Mouse (Mus musculus): ENCODE results near the gene Chst4. TPM values are rescaled to one million over a fixed set of nuclear protein-coding genes. Genes with fewer than 3 reads are reported as not detected.
"Not testable (repeated sequence)": the region's sequence is repeated elsewhere in the genome, so short reads cannot be mapped to it uniquely, and the experiment has no call there.

Gene Chst4
- polyA plus RNA-seq, 1 experiment from 2014 or later: 2.5 TPM

DNA sequence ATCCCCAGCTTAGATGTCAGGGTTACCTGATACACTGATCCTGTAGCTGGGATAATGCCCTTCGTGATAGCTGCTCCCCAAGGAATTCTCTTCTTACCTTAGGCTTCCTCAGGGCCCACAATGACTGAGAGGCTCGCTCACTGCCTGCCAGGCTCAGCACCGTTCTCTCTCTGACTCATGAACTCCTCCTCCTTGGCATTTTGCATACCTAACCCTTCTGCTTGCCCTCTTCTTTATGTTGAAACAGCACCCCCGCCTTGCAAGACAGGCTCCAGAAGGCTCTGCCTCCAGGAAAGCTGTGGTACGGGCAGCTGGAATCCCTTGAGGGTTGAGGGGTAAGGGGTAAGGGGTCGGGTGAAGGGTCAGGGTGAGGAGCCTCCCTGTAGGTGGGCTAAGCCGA is 324 bp downstream of the Chst4 start:
- 33% methylated on average over 7 of the region's 7 CpGs for WGBS
- 0 out of 2 replicates have a peak, but pooled peaks cover 3% of the 10 kb centered on the region for H3K4me1 ChIP-seq (replicated peaks)
- no peaks in the 10 kb centered on the region for H3K9me3 ChIP-seq
- no peak overlapping the region for H3K4me2 ChIP-seq (replicated peaks)
- peak; percentile 54 for ATAC-seq
- H3K9ac ChIP-seq: no peak overlapping the region
- H3K27ac ChIP-seq: no peak overlapping the region
- H3K27me3 ChIP-seq (replicated peaks): no peaks in the 10 kb centered on the region
- no peaks in the 10 kb centered on the region for H3K36me3 ChIP-seq
- no peak overlapping the region for H3K4me3 ChIP-seq (replicated peaks)

DNA sequence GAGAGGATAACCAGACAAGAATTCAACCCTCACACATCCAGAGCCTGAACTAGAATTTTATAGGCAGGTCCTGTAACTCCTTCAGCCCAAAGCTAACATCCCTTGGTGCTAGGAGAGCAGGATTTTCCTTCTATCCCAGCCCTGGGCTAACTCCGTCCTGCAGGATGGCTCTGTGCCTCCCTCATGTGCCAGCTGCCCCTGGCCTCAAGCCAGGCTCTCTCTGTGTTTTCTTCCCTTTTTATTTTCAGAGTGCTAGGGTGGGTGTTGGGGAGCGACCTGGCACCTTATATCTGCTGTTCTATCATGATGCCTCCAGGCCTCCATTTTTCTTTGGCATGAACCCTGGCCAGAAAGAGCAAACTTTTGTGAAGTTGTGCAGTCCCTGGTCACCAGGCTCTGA is 3.4 kb downstream of the Chst4 start:
- Histone ChIP-seq H3K9ac (no peak overlapping the region), H3K27ac (no peak overlapping the region), H3K9me3 (no peaks in the 10 kb centered on the region), H3K27me3 (replicated peaks) (no peaks in the 10 kb centered on the region), H3K36me3 (no peaks in the 10 kb centered on the region), H3K4me2 (replicated peaks) (no peak overlapping the region), H3K4me3 (replicated peaks) (no peak overlapping the region), H3K4me1 (replicated peaks) (0 out of 2 replicates have a peak, but pooled peaks cover 3% of the 10 kb centered on the region)
- WGBS: 67% methylated on average over 2 of the region's 2 CpGs
- no peak for ATAC-seq

DNA sequence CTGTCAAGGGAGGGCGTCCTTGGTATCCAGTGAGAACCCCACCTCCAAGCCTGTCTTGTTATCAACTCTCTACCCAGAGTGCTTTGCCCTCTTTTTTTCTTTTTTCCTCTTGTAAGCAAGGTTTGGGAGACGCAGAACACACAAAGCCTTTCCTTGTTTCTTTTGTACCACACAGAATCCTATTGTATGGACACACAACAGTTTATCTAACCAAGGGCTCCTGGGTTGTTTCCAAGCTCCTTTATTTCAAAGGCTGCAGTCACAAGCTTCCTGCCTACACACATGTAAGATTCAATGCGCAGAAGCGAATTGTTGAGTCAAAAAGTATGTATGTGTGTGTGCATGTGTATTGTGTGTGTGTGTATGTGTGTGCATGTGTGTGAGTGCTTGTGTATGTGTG is 5.2 kb downstream of the Chst4 start:
- Histone ChIP-seq H3K9me3 (no peaks in the 10 kb centered on the region), H3K36me3 (no peaks in the 10 kb centered on the region), H3K4me1 (replicated peaks) (0 out of 2 replicates have a peak, but pooled peaks cover 1% of the 10 kb centered on the region), H3K4me2 (replicated peaks) (no peak overlapping the region), H3K9ac (no peak overlapping the region), H3K27me3 (replicated peaks) (no peaks in the 10 kb centered on the region), H3K27ac (no peak overlapping the region), H3K4me3 (replicated peaks) (no peak overlapping the region)
- 67% methylated on average over 4 of the region's 4 CpGs for WGBS
- no peak for ATAC-seq

DNA sequence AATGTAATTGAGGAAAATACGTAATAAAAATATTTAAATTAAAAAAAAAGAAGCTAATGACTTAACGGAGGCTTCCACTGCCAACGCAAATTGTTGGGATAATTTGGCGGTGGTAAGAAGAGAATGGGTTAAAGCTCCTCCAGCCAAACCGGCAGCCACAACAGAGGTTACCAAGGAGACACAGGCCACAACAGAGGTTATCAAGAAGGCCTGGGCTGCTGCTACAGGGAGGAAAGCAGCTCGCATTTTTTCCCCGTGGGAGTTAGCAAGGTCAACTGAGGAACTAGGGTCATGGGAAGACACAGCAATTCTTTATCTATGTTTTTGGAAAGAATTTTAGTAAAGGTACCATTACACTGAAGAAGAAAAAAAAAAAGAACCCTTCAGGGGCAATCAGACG is 5.8 kb downstream of the Chst4 start:
- WGBS: 43% methylated on average over 8 of the region's 8 CpGs
- H3K4me1 ChIP-seq (replicated peaks); H3K36me3 ChIP-seq; H3K9ac ChIP-seq; H3K27me3 ChIP-seq (replicated peaks); ATAC-seq; H3K27ac ChIP-seq; H3K9me3 ChIP-seq; H3K4me2 ChIP-seq (replicated peaks); H3K4me3 ChIP-seq (replicated peaks): not testable (repeated sequence)

DNA sequence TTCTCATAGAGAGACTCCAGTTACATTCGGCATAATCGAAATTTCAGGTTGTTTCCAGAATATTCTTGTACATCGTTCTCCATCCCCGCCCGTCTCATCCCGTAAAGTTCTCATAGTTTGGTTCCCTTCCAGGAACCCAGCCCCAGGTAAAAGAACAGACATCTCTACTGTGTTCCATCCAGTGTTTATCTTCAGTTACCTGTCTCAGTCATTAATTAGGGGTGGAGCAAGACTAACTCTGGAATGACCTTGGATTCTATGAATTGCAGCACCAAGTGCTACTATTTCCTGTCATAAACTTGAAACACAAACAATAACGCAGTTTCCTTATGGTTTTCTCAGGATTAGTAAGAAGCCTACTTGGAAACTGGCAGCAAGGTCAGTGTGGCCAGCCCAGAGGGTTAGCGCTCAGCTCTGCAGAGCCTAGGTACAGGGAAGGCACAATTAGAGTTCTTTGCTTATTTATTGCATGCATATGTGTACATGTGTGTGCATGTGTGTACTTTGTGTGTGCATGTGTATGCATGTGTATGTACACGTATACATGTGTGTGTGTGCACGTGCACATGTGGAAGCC is 16.7 kb downstream of the Chst4 start:
- peak; percentile 82 for ATAC-seq
- 0 out of 2 replicates have a peak, but pooled peaks cover 11% of the 10 kb centered on the region for H3K4me1 ChIP-seq (replicated peaks)
- peak overlapping the region; percentile 52 for H3K27ac ChIP-seq
- H3K36me3 ChIP-seq: no peaks in the 10 kb centered on the region
- H3K9me3 ChIP-seq: no peaks in the 10 kb centered on the region
- H3K4me2 ChIP-seq (replicated peaks): 0 out of 2 replicates have a peak overlapping the region, but pooled peaks have one; percentile 3
- no peak overlapping the region for H3K4me3 ChIP-seq (replicated peaks)
- H3K27me3 ChIP-seq (replicated peaks): no peaks in the 10 kb centered on the region
- no peak overlapping the region for H3K9ac ChIP-seq
- WGBS: 63% methylated on average over 10 of the region's 10 CpGs

DNA sequence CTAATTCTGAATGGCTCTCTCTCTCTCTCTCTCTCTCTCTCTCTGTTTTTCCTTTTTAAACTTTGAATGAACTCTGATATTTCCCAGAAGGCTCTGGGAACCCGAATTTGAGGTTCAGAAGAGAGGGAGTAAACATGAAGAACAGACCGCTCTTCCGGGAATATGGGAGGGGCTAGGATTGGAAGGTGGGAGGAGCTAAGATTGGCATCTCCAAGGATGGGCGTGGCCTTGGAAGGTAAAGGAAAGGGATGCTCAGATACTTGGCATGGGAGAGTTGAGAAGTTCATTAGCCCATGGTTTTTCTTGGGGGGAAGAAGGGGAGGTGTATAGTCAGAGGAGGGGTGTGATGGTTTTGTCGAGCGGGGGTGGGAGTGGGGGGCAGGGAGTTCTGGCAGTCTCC is 17.5 kb downstream of the Chst4 start:
- Histone ChIP-seq H3K9me3 (no peaks in the 10 kb centered on the region), H3K4me2 (replicated peaks) (0 out of 2 replicates have a peak overlapping the region, but pooled peaks have one; percentile 3), H3K27me3 (replicated peaks) (no peaks in the 10 kb centered on the region), H3K27ac (peak overlapping the region; percentile 52; the same call in 1 of the 2 replicates), H3K36me3 (no peaks in the 10 kb centered on the region), H3K9ac (no peak overlapping the region), H3K4me3 (replicated peaks) (no peak overlapping the region), H3K4me1 (replicated peaks) (0 out of 2 replicates have a peak, but pooled peaks cover 11% of the 10 kb centered on the region)
- peak; percentile 29 for ATAC-seq
- 47% methylated on average over 6 of the region's 6 CpGs for WGBS

DNA sequence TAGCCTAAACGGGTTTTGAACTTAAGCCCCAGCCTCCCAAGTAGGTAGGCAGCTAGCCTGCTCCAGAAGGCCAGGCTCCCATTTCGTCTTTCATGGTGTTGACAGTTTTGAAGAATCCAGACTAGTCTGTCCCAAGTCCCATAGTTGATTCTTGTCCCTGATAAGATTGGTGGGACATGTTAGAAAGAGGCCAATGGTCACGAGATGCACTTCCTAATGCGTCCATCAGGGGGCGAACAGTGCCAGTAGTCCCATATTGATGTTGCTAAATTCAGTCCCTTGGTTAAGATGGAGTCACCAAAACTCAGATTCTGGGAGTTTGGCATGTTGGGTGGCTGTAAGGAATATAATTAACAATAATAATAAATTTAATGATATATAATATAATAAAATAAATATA is 28.7 kb downstream of the Chst4 start:
- H3K27me3 ChIP-seq (replicated peaks): no peaks in the 10 kb centered on the region
- H3K27ac ChIP-seq: no peak overlapping the region
- H3K9ac ChIP-seq: no peak overlapping the region
- H3K4me1 ChIP-seq (replicated peaks): 0 out of 2 replicates have a peak, but pooled peaks cover 2% of the 10 kb centered on the region
- no peaks in the 10 kb centered on the region for H3K9me3 ChIP-seq
- no peak overlapping the region for H3K4me3 ChIP-seq (replicated peaks)
- H3K36me3 ChIP-seq: no peaks in the 10 kb centered on the region
- no peak for ATAC-seq
- 38% methylated on average over 5 of the region's 5 CpGs for WGBS
- no peak overlapping the region for H3K4me2 ChIP-seq (replicated peaks)

DNA sequence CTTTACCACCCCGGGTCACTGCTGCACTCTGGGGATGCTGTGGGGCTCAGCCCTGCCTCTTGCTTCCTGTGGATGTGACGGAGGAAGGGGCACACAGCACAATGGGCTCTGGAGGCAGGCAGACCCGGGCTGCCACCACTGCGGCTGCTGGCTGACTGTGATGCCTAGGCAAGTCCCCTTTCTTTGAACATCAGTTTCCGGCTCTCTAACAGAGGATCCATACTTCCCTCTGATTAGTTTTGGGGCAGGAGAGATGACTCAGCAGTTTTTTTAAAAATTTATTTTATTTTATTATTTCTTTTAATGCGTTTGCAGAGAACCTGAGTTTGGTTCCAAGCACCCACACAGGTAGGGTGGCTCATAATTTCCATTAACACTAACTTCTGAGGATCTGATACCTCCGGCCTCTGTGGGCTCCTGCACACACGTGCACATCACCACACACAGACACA is 30.5 kb downstream of the Chst4 start:
- H3K9me3 ChIP-seq: no peaks in the 10 kb centered on the region
- H3K36me3 ChIP-seq: no peaks in the 10 kb centered on the region
- no peak overlapping the region for H3K27ac ChIP-seq
- H3K9ac ChIP-seq: no peak overlapping the region
- no peak overlapping the region for H3K4me3 ChIP-seq (replicated peaks)
- 65% methylated on average over 8 of the region's 8 CpGs for WGBS
- ATAC-seq: no peak
- H3K27me3 ChIP-seq (replicated peaks): no peaks in the 10 kb centered on the region
- H3K4me1 ChIP-seq (replicated peaks): 0 out of 2 replicates have a peak, but pooled peaks cover 2% of the 10 kb centered on the region
- H3K4me2 ChIP-seq (replicated peaks): no peak overlapping the region

DNA sequence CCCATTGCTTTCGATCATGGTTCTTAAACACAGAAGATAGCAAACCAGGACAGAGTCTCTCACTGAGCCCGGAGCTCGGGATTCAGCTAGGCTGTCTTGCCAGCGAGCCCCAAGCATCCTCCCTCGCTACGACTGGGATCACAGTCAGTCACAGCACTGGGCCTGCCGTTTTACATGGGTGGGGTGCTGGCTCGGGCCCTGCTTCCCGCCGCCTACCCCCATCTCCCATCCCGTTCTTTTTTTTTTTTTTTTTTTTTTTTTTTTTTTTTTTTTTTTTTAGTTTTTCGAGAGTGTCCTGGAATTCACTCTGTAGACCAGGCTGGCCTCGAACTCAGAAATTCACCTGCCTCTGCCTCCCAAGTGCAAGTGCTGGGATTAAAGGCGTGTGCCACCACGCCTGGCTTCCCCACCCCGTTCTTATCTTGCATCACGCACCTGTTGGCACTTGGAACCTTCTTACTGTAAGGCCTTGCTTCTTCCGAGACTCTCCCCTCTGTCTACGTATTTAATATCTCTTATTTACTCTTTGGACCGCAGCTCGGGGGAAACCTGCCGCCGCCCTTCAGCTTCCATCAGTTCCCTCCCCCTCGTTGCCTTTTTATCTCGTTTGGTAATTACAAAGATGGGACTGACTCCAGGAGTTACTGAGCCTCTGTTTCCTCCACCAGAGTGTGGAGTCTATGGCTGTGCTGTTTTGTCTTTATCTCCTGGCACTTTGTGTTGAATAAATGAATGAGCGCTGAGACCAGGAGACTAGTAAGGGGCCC is 31.1 kb downstream of the Chst4 start:
- H3K4me2 ChIP-seq (replicated peaks): no peak overlapping the region
- no peak overlapping the region for H3K9ac ChIP-seq
- no peak overlapping the region for H3K27ac ChIP-seq
- H3K4me1 ChIP-seq (replicated peaks): 0 out of 2 replicates have a peak, but pooled peaks cover 2% of the 10 kb centered on the region
- peak; percentile 71 for ATAC-seq
- WGBS: 78% methylated on average over 26 of the region's 26 CpGs
- H3K27me3 ChIP-seq (replicated peaks): no peaks in the 10 kb centered on the region
- no peaks in the 10 kb centered on the region for H3K9me3 ChIP-seq
- H3K4me3 ChIP-seq (replicated peaks): no peak overlapping the region
- no peaks in the 10 kb centered on the region for H3K36me3 ChIP-seq

DNA sequence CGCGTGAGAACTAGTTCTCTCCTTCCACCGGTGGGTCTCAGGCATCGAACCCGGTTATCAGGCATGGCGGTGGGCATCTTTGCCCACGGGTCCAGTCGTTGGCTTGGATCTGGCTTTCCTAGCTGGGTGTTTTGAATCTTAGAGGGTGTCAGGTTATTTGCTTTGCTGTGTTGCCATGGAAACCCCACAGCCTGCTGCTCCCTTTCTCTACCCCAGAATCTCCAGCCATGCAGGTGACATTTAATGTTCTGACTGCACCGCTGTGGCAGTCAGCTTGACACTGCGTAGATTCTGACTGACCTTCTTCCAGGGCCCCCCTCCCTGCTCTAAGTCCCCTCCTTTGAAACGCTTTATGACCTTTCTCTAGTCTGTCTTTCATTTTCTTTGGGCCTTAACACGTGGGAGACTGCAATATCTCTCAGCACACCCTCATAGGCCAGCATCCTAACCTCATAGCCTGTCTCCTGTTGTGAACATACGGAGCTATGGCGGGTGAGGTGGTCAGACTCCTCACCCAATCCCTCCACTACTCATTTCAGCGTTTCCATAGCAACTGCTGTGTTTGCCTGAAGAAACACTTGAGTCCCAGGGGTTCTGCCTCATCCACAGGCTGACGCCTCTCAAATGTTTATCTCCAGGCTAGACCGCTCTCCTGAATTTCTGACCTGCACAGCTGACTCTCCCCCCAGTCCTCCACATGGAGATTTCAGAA is 33.1 kb downstream of the Chst4 start:
- no peak for ATAC-seq
- no peak overlapping the region for H3K4me3 ChIP-seq (replicated peaks)
- H3K4me2 ChIP-seq (replicated peaks): no peak overlapping the region
- H3K9ac ChIP-seq: no peak overlapping the region
- 0 out of 2 replicates have a peak, but pooled peaks cover 2% of the 10 kb centered on the region for H3K4me1 ChIP-seq (replicated peaks)
- WGBS: 54% methylated on average over 17 of the region's 17 CpGs
- H3K27ac ChIP-seq: no peak overlapping the region
- no peaks in the 10 kb centered on the region for H3K9me3 ChIP-seq
- H3K27me3 ChIP-seq (replicated peaks): no peaks in the 10 kb centered on the region
- no peaks in the 10 kb centered on the region for H3K36me3 ChIP-seq

DNA sequence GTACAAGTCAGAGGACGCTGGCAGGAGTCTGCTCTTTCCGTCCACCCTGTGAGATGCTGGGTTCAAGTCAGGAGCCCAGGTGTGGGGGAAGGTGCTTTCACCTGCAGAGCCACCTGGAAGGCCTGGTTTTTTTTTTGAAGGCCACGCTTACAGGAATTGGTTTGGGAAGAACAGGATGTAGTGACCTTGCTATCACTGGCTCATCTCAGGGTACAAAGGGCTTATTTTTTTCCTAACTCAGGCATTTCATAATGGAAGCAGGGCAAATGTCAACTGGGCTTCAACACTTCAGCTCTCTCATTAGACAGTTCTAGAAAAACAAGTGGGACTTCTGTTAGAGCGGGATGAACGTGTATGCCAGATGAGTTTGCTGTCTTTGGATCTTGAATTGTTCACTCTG is 35.2 kb downstream of the Chst4 start:
- H3K4me1 ChIP-seq (replicated peaks): 0 out of 2 replicates have a peak, but pooled peaks cover 2% of the 10 kb centered on the region
- no peaks in the 10 kb centered on the region for H3K27me3 ChIP-seq (replicated peaks)
- H3K9ac ChIP-seq: no peak overlapping the region
- no peak overlapping the region for H3K4me3 ChIP-seq (replicated peaks)
- H3K4me2 ChIP-seq (replicated peaks): no peak overlapping the region
- 68% methylated on average over 5 of the region's 5 CpGs for WGBS
- H3K36me3 ChIP-seq: no peaks in the 10 kb centered on the region
- no peak for ATAC-seq
- no peaks in the 10 kb centered on the region for H3K9me3 ChIP-seq
- H3K27ac ChIP-seq: no peak overlapping the region

DNA sequence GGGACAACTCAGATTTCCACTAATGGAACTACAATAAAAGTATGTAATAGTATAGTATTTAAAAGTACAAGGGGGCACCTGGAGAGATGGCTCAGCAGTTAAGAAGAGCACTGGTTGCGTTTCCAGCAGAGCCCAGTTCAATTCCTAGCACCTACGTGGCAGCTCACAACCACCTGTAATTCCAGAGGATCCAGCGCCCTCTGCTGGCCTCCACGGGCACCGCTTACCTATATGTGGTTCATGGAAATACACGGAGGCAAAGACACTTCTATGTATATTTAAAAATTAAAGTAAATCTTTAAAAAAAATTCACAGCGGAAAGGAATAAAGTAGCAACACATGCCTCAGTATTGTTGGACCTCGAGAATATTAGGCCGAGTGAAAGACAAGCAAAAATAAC is 36.6 kb downstream of the Chst4 start:
- ATAC-seq: no peak
- H3K27ac ChIP-seq: no peak overlapping the region
- 39% methylated on average over 9 of the region's 9 CpGs for WGBS
- no peaks in the 10 kb centered on the region for H3K27me3 ChIP-seq (replicated peaks)
- no peak overlapping the region for H3K9ac ChIP-seq
- no peaks in the 10 kb centered on the region for H3K36me3 ChIP-seq
- no peaks in the 10 kb centered on the region for H3K9me3 ChIP-seq
- 0 out of 2 replicates have a peak, but pooled peaks cover 2% of the 10 kb centered on the region for H3K4me1 ChIP-seq (replicated peaks)
- H3K4me3 ChIP-seq (replicated peaks): no peak overlapping the region
- no peak overlapping the region for H3K4me2 ChIP-seq (replicated peaks)
